Mouse (Mus musculus): ENCODE measurements around the gene Sult4a1.
"Not testable (repeated sequence)": the region's sequence is repeated elsewhere in the genome, so short reads cannot be mapped to it uniquely, and the experiment has no call there.

Gene Sult4a1

DNA sequence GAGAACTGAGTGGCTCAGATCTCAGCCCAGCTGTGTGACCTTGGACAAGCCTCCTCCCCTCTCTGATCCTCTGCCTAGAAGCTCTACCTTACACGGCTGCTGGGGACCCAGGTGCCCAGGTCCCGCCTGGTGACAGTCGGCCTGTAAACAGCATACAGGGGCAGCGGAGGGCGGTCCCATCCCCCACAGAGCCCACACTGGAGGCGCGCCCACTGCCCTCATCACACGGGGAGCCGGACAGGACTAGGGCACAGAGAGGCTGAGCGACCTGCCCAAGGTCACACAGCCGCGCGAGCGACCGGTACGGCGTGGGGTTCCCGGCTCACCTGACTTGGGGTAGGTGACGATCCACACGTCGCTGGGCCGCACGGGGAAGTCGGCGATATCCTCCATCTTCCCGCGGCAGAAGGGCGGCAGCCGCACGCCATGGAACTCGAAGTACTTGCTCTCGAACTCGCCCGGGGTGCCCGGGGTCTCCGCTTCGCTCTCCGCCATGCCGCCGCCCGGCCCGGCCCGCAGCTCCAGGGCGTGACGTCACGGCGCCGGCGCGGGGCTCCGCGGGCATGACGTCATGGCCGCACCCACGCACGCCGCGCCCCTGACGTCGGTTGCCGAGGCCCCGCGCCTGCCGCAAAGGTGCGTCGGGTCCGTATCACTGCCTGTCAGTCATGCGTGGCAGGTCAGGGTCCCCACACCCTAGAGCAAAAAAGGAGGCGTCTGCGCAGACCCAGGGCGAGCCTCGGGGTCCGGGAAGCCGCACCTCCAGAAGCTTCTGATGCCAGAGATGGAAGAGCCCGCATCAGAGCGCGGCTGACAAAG is at the start of gene Sult4a1:
Sult4a1 (minus strand) TSS at position 650 of the 819 bp plus-strand sequence.
- peak; percentile 72 for DNase-seq

DNA sequence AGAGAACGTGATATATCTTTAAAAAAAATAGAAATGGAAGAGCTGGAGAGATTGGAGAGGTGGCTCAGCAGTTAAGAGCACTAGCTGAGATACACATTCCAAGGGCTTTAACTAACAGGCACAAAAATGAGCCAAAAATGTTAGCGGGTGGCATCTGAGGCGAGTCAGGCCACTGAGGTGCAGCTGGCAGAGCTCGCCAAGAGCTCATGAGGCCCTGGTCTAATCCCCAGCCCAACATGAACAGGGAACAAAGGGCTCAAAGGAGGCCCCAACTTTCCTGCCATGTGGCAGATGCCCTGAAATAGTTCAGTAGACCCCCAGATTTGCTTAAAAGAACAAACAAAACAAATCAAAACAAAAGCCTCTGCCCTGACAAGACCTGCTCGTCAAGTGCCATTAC is 35.4 kb upstream of the Sult4a1 start:
- DNase-seq, result no peak

GRCm38 (mm10) chr15:84140109-84140508 is 34.6 kb upstream of the Sult4a1 start:
- DNase-seq, result no peak

DNA sequence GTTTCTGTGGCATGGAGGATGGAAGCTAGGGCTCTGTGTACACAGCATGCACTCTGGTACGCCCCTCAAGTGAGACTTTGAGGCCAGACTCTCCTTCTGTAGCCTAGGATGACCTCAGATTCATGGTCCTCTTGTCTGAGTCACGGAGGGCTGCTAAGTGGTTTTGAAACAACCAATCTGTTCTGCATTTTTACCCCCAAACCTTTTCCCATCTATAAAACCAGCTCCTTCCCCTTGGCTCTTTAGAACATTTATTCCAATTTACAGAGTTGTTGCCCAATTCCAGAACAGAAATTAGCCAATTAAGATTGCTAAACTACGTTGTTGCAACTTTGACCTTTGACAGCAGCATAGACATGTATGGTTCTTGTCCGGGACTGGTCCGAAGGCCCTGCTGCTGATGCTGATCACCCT is 34.0 kb upstream of the Sult4a1 start:
- no peak for DNase-seq

GRCm38 (mm10) chr15:84136473-84137415 is 31.2 kb upstream of the Sult4a1 start:
- DNase-seq, result no peak

- no peak for DNase-seq
Observed at GRCm38 (mm10) chr15:84135472-84135871, 29.9 kb upstream of the Sult4a1 start.

DNA sequence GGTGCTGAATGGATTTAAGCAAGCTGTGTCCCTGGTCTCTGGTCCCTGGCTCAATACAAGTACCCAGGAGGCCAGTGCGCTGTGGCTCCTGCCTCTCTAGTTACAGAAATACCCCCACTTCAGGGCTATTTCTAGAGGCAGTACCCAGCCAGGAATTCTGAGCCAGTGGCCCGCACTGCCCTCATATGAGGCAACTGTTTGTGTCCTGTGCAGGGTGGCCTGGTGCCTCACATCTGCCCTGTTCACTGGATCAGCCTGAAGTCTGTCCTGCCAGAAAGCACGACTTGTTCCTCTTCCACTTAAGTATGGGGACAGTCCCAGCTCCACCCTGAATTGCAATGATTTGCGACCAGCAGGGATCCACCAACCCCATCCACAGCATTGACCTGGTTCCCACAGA is 27.9 kb upstream of the Sult4a1 start:
- DNase-seq, result no peak

GRCm38 (mm10) chr15:84131971-84132370 is 26.4 kb upstream of the Sult4a1 start:
- peak; percentile 52 for DNase-seq

DNA sequence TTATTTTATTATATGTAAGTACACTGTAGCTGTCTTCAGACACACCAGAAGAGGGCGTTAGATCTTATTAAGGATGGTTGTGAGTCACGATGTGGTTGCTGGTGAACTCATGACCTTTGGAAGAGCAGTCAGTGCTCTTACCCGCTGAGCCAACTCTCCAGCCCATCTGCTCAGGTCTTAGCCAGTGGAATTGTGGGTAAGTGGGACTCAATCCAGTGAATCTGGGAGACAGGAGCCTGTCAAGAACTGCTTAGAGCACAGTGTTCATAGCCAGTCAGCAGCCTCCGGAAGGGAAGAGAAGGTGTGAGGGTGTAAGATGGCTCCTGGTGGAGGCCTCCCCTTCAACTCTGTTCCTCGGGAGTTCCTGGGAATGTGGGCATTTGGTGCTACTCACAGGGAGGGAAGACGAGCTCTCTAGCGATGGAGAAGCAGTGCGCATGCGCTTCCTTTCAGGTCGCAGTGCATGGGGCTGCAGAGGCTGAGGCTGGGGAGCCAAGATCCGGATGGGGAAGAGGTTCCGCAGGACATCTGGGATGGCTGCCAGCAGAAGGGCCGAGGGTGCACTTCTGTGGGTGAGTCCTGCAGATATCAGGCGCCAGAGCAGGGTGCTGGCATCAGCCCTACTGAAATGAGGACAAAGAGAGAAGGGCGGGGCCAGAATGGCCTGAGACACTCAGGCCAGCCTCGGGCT is 25.7 kb upstream of the Sult4a1 start:
- DNase-seq, result peak; percentile 82

DNA sequence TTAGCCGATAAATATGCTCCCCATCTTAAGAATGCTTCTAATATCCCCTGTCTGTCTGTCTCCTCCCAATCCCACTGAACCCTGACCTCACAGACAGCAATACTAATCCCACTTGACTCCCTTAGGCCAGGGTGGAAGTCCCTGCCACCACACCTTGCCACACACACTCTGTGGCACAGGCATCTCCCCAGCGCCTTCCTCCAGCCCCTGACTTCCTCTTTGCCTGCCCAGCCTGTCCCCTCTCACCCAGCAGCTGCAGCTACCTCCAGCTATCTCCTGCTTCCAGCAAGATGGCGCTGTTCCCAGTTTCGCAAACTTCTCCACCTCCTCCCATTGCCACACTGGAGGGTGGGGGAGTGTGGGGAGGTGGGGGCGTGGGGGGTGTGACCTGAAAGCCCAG is 21.3 kb upstream of the Sult4a1 start:
- DNase-seq, result no peak

- DNase-seq, result no peak
Observed at GRCm38 (mm10) chr15:84126447-84126846, 20.9 kb upstream of the Sult4a1 start.

DNA sequence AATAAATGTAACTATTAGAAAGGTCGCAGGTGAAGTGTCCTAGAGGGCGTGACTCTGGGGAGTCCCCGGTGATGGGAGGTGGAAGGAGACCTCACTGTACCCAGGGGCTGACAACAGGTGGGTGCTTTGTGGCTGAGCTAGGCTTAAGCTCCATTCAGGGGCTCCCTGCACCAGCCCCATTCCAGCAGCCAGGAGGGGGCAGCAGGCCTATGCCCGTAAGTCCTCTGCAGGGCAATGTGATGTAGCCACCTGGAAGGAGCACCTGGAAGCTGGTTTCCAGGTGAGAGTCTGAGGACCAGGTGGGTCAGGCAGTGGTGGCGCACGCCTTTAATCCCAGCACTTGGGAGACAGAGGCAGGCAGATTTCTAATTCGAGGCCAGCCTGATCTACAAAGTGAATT is 18.5 kb upstream of the Sult4a1 start:
- no peak for DNase-seq

- no peak for DNase-seq
Observed at GRCm38 (mm10) chr15:84123075-84123474, 17.5 kb upstream of the Sult4a1 start, which contains the start of gene Pnpla5. TSS of gene Pnpla5 (minus strand) at chr15:84123175.

DNA sequence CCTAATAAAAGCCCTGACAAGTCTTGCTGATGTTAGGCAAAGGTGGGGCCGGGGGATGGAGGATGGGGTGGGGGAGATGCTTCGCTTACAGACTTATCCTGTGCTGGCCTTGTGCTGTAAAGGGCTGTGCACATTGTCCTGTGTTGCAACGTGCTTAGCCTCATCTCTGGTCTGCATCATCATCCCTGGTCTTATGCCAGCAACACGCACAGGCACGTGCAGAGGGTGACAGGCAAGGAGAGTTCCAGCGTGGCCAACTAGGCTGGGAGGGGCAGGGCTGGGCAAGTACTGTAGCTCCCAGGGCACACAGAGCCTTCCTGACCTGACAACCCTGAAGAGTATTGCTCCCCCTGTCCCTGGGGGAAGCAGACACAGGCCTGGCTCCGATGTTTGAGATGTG is 15.5 kb upstream of the Sult4a1 start:
- no peak for DNase-seq

- peak; percentile 39 for DNase-seq
Observed at GRCm38 (mm10) chr15:84120612-84121011, 15.1 kb upstream of the Sult4a1 start.

DNA sequence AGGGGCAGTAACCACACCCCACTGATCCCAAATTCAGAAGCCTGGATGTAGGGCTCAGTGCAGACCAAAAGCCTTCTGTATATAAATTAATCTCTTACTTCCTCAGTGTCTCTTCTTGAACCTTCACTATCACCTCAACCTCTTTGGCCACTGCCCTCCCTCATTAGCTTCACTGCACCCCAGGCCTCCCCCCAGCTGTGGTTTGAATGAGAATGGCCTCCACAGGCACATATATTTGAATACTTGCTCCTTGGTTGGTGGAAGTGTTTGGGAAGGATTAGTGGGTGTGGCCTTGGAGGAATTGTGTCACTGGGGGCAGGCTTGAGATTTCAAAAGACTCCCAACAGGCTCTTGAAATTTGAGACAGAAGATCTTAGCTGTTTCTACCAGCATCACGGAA is 10.9 kb upstream of the Sult4a1 start:
- no peak for DNase-seq

DNA sequence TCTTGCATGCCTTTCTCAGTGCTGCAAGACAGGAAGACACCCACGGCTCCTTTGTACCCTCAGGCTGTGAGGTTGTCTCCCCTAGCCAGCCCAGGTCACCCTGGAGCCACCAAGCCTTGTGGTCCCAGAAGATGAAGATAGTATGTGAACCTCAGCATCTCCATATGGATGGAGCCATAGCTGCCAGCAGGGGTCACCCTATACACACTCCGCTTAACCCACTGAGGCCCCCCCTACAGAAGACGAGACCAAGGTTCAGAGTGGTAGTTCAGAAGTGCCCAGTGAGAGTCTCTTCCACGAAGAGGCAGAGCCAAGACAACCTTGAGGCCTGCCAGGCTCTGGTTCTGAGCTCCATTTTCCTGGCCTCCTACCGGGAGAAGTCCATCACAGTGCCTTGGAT is 10.2 kb upstream of the Sult4a1 start:
- no peak for DNase-seq

- no peak for DNase-seq
Observed at GRCm38 (mm10) chr15:84113873-84114272, 8.3 kb upstream of the Sult4a1 start.

- DNase-seq, result no peak
Observed at GRCm38 (mm10) chr15:84108899-84109298, 3.3 kb upstream of the Sult4a1 start.

GRCm38 (mm10) chr15:84105924-84106500 is 458 bp upstream of the Sult4a1 start:
- peak; percentile 46 for DNase-seq

GRCm38 (mm10) chr15:84104626-84105025 is 928 bp downstream of the Sult4a1 start:
- DNase-seq, result peak; percentile 45

DNA sequence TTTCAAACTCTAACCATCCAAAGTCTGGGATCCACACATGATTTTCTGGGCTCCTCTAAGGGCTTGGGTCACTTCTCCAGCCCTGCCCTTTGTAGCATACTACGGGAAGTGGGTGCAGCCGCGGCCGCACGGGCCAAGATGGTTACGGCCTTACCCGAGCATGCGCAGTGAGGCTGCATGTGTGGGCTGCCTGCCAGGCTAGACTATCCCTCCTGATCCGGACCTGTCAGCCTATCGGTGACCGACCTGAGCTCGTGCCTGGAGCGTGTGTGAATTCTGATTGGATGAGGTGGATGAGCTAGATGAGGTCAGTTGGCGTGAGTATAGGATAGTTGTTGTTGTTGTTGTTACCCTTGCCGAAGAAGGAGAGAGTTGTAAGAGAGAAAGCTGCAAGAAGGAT is 8.0 kb downstream of the Sult4a1 start:
- not testable (repeated sequence) for DNase-seq

- peak; percentile 81 for DNase-seq
Observed at GRCm38 (mm10) chr15:84096051-84096450, 9.5 kb downstream of the Sult4a1 start.

Data from cerebellum, adult 9-10 months (tissue).